Mouse (Mus musculus): ENCODE results near the gene Gli3.
A peak's percentile ranks its signal among the peaks of the same experiment; 100 is the strongest.

The Gli3 gene

DNA sequence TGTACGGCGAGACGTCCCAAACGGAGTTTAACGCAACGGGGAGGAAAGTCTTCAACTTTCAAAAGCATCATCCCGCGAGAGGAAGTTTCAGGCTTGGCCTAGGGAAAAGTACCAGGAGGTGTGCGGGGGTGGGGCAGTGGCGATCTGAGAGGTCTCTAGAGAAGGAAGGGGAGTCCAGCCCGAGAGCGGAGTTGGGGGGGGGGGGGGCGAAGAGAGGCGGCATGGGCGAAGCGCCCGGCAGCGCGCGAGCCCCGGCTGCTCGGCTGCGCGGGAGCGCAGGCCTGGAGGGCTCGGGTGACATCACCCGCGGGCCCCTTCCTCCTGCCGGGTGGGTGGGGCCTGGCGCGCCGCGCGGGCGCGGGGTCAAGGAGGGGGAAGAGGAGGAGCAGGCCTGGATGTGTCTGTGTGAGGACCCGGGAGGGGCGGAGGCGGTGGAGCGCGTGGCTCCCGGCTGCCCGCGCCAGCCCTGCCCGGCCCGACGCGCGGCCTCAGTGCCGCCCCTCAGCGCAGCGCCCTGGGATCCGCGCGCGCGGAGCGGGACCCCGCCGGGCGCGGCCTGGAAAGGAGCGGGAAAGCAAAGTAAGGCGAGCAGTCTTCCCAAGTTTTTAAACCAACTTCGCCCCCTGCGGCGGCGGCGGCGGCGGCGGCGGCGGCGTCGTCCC lies at the start of gene Gli3:
TSS of gene Gli3 (plus strand) at position 406 of the 662 bp plus-strand sequence.
- peak; percentile 26 for DNase-seq (ENCODE audit: low spot score)

DNA sequence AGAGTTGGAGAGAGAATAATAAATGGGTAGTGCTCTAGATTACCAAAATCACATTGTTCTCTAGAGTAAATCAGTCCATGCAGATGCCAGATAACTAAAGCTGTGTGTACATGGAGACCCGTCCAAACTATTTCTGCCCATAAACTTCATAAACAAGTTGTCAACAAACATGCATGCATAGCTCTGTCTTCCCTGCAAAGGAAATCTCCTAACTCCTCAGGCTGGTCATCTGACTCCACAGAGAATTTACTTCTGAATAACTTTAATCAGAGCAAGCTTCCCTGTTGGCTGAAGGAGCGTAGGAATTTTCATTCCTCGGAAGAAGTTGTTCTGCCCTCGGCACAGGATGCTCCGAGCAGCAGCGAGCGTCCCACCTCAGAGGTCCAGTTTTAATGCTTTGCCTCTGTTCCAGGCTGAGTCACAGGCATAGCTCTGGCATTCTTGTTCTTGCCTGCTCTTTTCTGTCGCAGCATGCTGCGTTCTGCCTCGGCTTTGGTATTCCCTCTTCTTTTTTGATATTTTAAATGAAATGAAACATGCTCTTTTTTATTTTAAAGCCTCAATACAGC lies 41.8 kb upstream of the Gli3 start:
- DNase-seq (ENCODE audit: low spot score), result no peak

DNA sequence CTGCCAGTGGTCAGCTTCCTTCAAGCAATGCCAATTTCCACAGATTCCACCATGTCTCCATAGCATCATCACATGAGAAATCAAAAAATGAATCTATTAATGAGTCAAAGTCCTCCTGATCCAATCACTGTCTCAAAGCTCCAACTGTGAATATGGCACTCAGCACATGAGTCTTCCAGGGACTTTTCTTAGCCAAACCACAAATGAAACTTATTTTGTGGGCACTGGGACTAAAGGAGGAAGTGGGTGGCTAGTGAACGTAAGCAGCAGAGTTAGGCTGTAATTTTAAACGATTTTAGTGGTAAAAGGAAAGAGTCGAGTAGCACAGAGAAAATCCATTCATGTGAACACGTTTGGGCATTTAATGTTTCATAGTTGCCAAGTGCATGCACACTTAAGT lies 21.0 kb upstream of the Gli3 start:
- DNase-seq (ENCODE audit: low spot score), result no peak

DNA sequence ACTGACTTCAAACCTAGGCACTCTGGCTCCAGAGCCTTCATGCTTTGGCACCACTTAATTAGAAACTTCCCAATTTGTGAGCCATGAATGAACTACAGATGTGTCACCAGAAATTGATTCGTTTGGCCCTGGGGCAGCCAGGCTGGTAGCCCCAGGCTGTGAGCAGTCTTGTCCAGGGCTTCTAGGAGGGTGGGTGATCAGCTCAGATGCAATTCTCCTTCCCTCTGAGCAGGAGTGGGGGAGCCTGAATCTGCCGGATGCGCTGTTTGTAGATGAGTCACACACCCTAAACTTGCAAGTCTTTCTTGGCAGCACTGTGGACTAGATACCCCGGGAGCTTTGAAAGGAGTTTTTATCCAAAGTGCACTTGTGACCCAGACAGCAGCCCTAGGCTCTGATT lies 18.7 kb upstream of the Gli3 start:
- no peak for DNase-seq (ENCODE audit: low spot score)

DNA sequence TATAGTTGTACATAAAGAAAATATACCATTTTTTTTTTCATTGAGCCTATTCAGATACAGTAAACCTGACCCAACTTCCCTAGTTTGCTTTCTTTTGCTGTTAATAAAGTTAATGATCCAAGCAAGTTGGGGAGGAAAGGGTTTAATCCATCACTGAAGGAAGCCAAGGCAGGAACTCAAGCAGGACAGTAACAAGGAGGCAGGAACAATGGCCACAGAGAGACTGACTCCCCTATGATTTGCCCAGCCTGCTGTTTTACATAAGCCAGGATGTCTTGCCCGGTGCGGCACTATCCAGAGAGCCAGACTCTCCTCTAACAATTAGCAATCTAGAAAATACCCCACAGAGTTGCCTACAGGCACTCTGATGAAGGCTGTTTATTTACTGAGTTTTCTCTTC lies 17.4 kb upstream of the Gli3 start:
- no peak for DNase-seq (ENCODE audit: low spot score)

DNA sequence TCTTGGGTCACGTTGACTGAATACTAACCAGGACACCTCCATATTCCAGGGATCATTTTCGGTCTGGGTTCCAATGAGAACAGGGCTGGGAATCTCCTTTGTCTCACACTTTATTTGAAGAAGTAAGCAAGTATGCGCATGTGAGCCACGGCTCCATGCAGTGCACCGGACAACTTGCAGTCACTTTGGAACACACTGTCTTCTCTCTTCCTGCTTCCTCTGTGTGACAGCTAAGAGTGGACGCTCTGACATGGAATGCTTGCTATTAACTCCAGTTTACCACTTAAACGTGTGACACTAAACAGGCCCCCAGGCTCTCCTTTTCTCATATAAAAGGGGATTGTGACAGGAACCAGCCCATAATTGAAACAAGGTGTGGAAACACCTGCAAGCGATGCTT lies 17.0 kb upstream of the Gli3 start:
- DNase-seq (ENCODE audit: low spot score), result no peak

DNA sequence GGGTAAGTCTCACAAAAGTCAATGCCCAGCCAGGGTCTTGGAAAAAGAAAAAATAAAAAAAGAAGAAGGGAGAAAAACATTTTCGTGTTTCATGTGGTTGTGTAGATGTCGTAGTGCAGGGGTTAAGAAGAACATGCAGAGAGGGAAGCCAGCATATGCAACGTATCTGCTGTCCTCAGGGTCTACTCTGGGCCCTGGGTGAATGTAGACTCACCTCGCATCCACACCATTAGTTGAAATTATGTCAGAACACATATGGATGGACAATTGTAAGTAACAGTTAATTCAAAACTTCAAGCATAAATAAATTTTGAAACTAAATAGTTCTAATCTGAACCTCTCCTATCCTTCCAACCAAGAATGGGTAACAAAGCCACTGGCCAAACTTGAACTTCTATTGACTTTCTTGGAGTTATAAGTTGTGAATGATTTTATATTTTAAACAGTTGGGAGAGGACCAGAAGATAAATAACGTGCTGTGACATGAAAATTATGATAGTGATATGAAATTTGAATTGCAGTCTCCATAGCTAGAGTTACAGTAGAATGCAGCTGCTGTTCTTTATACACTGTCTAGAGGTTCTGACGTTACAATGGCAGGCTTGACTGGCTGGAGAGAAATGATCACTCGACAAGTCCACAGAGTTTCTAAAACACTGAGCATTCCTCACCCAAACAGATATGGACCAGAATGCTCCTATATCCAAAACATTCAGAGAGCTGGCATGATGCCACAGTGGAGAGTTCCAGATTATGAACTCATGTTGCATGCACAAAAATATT lies 16.1 kb upstream of the Gli3 start:
- DNase-seq (ENCODE audit: low spot score), result no peak

DNA sequence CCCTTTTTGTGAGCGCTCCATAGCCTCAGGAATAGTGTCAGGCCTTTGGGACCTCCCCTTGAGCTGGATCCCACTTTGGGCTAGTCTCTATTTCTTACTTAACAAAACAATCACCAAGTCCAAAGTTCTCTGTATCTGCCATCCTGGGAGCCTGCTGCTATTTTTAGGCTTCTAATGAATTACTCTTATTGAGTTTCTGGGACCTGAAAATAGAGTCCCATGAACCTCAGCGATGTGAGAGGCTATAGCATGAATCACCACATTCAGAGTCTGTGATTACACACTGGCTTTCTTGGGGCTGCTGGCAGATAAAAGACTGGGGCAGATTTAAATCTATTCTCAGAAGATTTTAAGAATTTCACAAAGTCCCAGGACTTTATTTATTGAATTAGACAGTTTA lies 12.1 kb upstream of the Gli3 start:
- no peak for DNase-seq (ENCODE audit: low spot score)

DNA sequence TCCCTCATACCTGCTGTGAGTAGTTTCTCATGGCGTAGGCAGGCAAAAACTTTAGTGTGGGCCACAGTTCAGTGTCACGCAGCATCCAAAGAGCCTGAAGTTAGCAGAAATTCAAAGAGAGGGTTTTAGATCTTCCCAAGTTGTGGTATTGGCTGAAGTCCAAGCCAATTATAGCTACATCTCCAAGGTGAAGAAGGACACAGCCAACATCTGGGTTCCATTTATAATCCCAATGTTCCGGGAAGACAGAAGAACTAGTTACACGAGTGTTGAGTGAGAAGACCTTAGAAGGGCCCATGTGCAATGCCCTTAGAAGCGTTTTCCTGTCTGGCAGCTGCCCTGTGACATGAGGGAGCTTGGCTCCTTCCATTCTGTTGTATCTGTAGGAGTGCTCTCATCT lies 5.2 kb upstream of the Gli3 start:
- DNase-seq (ENCODE audit: low spot score), result no peak

DNA sequence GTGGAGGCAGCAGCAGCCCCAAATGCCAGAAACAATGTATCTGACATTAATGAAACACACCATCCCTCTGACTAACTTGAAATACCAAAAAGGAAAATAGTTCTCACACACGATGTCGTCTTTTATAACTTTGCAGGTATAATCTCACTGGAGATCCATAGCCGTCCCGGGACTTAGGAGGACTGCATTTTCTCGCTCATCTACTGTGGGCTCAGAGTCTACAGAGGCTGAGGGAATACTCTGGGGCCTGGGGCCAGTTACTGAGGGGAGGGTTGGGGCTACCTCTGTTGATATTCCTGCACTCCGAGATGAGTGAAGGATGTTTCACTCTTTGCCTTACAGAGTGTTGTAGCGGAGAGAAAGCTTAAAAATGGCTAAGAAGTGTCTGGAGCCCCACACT lies 1.1 kb upstream of the Gli3 start:
- DNase-seq (ENCODE audit: low spot score), result no peak

DNA sequence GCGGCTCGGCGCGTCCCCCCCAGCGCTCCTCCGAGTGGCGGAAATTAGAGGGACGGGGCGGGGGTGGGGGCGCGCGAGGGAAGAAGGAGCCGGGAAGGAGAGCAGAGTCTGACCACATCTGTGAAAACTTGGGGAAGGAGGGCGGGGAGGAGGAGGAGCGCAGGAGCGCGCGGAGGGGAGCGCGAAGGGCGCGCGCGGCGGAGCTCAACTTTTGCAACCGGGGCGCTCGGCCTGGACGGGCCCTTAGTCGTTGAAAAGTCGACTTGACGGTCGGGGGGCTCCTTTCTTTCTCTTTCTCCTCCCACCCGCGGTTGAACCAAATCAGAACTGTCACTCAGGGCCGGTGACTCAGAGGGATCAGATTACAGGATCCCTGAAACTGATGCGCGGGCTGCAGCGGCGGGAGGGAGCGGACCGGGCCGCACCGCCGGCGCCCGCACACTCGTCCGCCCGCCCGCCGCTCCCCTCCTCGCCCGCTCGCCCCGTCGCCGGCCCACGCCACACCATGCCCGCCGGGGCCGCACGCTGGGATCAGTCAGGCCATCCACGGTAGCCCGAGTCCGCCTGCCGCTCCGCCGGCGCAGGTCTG lies 551 bp downstream of the Gli3 start:
- peak; percentile 17 for DNase-seq (ENCODE audit: low spot score)

DNA sequence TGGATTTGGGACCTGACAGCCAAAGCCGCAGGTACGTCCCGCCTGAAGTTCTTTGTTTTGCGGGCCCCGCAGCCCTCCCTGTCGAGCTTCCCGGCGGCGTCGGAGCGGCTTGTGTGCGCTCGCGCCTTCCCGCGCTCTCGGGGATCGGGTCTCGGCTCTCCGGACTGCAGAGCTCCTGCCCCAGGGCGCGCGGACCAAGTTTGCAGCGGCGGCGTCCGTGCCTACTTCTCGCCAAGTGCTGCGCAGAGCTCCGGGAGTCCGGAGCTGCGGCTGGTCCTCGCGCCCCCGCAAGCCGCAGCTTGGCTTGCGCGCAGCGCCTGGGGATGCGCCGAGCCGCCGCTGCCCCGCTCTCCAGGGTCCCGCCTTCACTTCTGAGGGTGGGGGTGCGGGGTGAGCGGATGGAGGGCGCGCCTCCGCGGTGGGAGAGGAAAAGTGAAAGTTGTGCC lies 1.1 kb downstream of the Gli3 start:
- no peak for DNase-seq (ENCODE audit: low spot score)

DNA sequence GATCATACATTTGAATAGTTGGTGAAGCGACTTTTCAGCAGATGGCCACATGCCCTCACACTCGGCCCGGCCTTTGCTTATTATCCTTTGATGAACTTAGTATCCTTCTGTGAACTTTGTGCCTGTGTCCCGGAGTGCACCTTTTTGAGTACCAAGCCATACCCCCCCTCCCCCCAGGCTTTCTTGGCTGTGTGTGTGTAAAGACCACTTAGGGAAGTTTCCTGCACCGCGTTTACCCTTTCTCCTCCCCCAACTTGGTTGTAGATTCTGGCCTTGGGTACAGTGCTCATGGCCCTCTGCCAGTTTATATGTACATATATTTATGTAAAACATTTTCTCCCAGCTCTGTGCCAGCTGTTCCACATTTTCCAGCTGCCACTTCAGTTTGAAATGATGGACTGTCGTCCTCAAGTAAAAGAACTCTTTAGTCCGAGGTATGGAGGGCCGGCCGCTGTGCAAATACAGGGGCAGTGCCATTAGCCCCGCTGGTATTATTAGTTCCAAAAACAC lies 1.8 kb downstream of the Gli3 start:
- no peak for DNase-seq (ENCODE audit: low spot score)

DNA sequence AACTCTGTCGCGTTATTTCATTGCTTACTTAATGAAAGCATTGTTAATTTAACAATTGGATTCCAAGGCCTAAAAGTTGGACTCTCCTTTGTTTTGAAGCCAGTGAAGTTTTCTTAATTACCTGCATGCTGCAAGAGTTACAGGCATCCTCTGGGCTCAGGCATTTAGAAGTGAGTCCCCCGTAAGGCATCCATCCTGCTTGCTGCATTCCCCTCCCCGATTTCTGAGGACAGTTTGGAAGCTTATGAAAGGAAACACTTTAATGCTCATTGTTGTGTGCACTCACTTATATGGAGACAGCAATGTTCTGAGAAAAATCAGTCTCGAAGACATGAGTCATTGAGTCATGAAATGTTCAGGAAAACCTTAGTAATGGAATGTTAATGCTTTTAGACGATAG lies 3.5 kb downstream of the Gli3 start:
- DNase-seq (ENCODE audit: low spot score), result no peak

DNA sequence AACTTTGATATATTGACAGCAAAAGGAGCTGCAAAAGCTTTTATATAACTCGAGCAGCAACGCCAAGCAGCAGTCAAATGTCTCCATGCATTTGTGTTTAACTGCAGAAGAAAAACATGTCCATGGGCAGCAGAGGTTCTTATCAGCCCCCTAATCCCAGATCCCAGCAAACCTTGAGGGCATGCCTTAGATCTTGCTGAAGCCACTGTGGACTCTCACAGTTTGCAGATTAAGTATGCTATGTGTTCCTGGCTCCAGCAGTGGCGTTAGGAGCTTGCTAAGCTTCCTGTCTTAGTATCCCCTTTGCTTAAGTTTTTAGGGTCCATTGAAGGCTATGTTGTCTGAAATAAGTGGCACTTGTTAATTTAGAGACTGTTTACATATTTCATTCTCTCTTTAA lies 4.4 kb downstream of the Gli3 start:
- DNase-seq (ENCODE audit: low spot score), result no peak

DNA sequence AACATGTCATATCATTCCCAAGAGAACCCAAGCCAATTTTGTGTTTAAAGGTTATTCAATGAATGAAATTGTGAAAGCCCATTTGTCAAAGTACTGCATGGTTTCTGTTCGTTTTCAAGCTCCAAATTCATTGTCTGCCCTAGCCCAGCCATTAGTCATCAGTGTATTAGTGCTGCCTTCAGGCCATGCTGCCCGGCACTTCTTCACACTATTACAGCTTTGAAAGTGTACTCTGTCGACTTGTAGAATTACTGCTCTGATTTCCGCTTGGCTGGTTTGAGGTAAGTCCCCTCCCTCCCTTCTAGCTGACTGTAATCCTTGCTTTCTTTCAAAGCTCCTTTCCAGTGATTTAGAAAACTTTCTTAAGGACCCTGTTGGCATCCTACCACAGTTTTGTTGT lies 5.4 kb downstream of the Gli3 start:
- DNase-seq (ENCODE audit: low spot score), result no peak

DNA sequence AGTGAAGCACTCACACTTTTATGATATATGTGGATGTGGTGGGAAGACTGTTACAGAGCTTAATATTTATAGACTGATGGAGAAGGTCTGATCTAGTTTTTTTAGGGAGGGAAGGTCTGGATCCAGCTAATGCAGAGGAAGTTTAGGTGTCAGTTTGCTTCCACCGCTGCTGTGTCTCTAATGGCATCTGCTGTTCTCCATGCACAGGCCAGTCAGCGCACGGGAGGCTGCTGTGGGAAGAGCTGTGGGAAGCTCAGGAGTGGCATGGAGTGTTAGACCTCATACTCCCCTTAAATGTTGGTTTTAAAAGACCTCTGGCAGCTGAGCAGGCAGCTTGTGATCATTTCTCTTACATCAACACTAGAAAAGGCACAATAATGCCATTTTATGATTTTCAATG lies 7.0 kb downstream of the Gli3 start:
- no peak for DNase-seq (ENCODE audit: low spot score)

DNA sequence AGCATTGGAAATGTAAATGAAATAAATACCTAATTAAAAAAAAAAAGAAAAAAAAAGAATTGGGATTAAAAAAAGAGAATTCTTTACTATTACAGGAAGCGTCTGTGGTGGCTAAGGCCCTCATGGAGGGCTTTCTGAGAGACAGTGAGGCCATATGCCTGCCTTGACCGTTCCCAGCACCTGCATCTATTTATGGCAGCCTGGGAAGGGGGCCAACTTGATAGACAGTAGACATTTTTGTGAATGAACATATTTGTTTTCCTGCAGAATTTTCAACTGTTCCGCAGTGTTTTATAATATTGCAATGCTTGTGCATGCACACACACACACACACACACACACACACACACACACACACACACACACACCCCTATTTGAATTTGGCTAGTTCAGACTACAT lies 9.7 kb downstream of the Gli3 start:
- DNase-seq (ENCODE audit: low spot score), result no peak

DNA sequence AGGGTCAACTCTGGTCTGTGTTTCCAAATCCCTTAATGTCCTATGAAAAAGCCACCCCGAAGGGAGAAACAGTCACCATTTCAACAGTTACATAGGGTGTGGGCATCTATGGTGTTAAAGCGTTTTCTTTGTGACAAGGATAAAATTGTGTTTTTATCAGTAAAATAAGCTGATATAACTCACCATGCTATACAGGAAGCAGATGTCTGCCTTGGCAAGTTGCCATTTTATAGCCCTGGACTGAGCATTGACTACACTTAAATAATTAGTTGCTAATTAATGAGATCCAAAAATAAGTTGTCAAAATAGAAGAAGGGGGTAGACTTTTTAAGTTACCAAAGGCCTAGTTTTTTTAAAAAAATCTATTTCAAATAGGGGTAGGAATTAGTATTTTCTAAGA lies 11.4 kb downstream of the Gli3 start:
- DNase-seq (ENCODE audit: low spot score), result no peak

DNA sequence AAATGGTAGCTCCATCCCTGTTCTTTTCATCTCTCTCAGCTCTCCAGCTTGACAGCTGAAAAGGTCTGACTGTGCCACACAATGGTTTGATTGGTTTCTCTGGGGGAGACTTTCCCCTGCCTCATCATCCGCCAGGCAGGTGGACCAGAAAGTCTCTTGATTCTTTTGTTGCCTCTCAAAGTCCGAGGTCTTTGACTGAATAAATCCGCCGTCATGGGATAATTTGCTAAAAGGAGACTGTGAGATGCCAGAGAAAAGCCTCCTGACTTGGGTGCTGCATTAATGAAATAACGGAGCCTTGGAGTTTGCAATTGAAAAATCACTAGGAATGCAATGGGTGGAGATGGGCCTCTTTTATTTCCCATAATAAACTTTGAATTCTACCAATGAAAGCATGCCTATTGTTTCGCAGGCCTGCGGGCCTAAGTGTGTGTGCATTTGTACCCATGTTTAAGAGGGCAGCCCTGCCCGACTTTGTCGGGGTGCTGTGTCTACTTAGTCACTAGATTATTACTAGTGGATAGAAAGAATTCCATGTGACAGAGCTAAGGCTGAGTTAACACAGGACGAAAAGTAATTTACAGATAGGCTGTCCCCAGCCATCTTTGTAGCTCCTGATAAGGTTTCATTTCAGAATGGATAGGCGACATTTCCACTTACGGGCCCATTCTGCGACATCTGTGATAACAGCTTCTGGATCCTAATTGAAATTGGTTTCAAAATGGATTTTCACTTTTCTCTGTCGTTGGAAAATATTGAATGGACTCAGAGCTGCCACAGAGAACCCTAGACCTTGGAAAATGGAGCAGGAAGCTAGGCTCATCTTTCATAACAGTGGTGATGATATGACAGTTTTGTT lies 23.2 kb downstream of the Gli3 start:
- no peak for DNase-seq (ENCODE audit: low spot score)

DNA sequence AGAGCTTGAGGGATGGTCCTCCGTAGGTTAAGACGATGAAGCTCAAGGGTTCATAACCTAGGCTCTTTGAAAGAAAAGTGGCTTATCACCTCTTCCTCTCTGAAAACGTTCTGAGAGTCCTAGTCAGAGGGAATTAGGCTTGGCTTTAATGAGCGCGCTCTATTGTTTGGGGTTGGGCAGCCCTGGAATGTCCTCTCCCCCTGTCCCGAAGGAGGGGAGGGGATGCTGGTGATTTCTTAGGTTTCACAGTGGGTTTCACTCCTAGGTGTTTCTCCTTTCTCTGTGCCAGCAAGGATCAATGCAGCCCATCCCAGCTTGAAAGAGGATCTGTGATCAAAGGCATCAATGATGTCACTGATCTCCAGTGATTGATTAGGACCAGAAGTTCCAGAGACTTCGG lies 24.3 kb downstream of the Gli3 start:
- DNase-seq (ENCODE audit: low spot score), result no peak

DNA sequence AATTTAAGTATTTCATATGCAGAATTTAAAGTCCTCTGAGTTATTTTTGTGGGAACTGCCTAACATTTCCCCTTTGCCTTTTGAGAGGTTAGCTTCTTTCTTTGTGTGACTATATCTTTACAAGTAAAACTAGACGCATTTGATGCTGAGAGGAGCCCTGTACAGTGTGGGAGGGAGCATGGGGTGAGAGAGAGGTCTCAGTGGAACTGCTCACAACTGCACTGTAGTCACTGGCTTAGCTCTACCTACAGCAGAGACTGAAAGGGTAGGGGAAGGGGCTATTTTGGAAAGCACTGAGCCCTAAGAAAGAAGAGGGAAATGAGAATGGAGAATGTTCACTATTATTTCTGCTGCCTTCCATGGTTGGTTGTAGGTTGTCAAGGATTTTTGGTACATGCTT lies 25.0 kb downstream of the Gli3 start:
- no peak for DNase-seq (ENCODE audit: low spot score)
